Mouse (Mus musculus) left cerebral cortex, postnatal 10 days (tissue): ENCODE data around the gene Abhd17c. TPM values are rescaled to one million over a fixed set of nuclear protein-coding genes. Genes with fewer than 3 reads are reported as not detected.

Experiments used
- DNase-seq, 2 experiments: peaks; one replicate each; pipeline ENCODE4 v3.0.0; 2021 to 2022; ENCODE audit warnings: low spot score in 2 of 2, mixed read lengths in 1 of 2; ENCODE audit errors: extremely low spot score in 1 of 2
- intact Hi-C: fragments of 180-260 bp; cut with DNase I; formaldehyde crosslinking; loops from one replicate; pipeline ENCODE4 v1.15.1; 2025
- total RNA-seq, 2 experiments: library from RNA; stranded (reverse); gene quantifications; 2 replicates each; pipeline ENCODE4 v1.2.3; 2021

Abhd17c gene
- total RNA-seq, 2 experiments from 2014 or later, result 63.6 to 67.8 TPM

- DNase-seq, result no peak
- intact Hi-C loops, result no loop called here
These were observed 60.9 kb downstream of the Abhd17c start for GRCm38 (mm10) chr7:84090793-84091192.

DNA sequence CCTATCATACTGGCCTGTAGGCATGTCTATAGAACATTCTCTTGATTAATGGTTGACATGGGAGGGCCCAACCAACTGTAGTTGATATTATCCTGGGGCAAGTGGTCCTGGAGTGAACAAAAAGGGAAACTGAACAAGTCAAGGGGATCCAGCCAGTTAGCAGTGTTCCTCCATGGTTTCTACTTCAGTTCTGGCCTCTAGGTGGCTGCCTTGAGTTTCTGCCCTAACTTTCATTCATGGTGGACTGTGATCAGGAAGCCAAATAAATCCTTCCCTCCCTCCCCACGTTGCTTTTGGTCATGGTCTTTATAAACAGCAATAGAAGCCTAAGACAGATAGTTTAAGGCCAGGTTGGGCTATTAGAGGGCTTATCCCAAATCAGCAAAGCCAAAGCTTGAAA is 61.9 kb downstream of the Abhd17c start:
- intact Hi-C loops, result loop anchor here (5.0 to 10.0 kb wide), 4 partner anchors 63 to 425 kb away; partner anchors contain the start of gene Abhd17c
- DNase-seq, result no peak

DNA sequence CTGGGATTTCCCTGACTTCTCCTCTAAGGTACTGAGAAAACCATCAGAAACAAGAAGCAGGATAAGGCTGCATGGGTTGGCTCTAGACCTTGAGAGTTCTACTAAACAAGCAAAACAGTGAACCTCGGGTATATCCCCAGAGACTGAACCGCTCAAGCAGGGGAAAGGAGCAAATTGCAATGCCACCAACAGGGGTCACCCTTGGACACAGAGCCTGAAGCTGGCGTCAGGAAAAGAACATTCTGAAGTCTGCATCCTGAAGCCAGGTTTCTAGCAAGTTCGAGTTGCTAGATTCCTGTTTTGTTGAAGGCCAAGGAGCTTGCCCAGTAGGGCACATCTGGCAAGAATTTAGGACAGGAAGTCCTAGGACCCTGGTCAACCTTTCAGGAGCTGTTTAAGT is 62.7 kb downstream of the Abhd17c start:
- intact Hi-C loops, result loop anchor here (5.0 to 10.0 kb wide), 4 partner anchors 63 to 424 kb away; partner anchors contain the start of gene Abhd17c
- DNase-seq, result peak; percentile 70 to 79

DNA sequence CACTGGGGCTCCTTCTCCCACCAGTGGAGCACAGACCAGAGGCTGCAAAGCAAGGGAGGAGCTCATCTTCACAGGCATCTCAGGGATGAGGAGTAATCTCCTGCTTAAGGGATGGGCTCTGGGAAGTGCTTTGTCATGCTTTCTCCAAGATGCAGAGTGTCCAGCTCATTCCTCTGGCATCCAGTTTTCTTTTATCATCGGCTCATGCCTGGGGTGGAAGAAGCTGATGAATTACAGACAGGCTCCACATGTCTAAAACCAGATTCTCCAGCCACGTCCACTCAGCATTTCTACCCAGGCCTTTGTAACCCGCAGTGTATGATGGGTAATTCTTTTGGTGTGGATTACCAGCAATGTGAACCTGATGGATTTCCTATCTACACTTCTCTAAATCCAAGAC is 63.5 kb downstream of the Abhd17c start:
- no peak for DNase-seq
- intact Hi-C loops, result loop anchor here (5.0 to 10.0 kb wide), 4 partner anchors 64 to 423 kb away; partner anchors contain the start of gene Abhd17c

DNA sequence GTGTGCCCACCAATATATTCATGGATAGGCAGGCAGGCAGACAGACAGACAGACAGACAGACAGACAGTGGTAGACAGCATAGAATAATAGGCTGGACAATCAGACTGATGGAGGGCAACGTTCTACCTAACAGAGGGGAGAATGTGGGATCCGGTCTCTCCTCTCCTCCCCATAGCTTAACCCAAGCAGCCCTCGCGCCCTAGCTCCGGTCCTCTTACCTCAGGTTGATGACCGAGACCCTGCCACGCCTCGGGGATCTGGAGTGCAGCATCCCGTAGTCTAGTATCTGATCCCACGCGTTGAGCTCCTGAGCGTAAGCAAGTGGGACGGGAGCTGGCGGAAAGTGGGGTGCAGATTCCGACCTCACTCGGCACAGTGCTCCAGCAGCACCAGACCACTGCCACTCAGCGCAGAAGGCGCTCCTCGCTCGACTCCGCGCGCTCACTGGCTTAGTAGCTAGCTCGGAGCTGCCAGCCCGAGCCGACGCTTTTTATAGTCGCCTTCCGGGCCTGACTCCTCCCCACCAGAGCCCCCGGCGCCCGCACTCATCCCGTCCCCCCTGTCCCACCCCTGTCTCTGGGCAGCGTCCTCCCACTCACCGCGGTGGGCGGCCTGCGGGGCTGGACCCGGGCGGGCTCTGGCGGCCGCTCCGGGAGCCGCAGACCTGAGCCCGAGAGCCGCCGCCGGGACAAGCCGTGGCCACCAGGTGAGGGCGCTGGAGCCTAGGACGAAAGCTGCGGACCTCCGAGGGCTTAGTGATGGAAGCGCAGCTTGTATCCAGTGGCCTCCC is 65.5 kb downstream of the Abhd17c start, which contains the start of gene Cemip:
Cemip (minus strand) TSS at position 464 of the 791 bp plus-strand sequence.
- intact Hi-C loops, result loop anchor here (2.0 to 10.0 kb wide), 5 partner anchors 66 to 421 kb away; partner anchors contain the start of gene Abhd17c
- peak; percentile 81 to 90 for DNase-seq

- DNase-seq, result peak in 1 of 2 experiments; percentile 76
- intact Hi-C loops, result loop anchor here (5.0 to 10.0 kb wide), 4 partner anchors 67 to 420 kb away; partner anchors contain the start of gene Abhd17c
These were observed 66.4 kb downstream of the Abhd17c start for GRCm38 (mm10) chr7:84085049-84085945.

- no peak for DNase-seq
- intact Hi-C loops, result no loop called here
These were observed 74.3 kb downstream of the Abhd17c start for GRCm38 (mm10) chr7:84077257-84078013.

DNA sequence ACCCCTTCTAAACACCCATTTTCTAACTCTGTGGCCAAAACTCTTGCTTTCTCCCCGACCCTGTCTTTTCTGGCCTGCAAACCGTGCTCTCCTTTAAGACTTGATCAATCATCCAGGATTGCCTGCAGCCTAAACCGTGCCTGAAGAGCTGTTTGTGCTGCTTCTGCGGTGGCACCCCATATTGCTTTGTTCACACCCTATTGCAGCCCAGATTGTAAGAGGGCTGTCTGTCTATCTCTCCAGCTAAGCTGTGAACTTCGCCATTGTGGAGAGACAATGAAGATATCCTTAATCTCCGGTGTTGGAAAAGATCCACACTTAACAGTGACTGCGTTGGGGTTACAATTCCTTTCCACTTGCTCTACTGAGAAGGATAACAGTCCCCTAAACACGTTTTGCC is 77.4 kb downstream of the Abhd17c start:
- no peak for DNase-seq
- intact Hi-C loops, result no loop called here

GRCm38 (mm10) chr7:84073856-84074255 is 77.8 kb downstream of the Abhd17c start:
- no peak for DNase-seq
- intact Hi-C loops, result no loop called here

DNA sequence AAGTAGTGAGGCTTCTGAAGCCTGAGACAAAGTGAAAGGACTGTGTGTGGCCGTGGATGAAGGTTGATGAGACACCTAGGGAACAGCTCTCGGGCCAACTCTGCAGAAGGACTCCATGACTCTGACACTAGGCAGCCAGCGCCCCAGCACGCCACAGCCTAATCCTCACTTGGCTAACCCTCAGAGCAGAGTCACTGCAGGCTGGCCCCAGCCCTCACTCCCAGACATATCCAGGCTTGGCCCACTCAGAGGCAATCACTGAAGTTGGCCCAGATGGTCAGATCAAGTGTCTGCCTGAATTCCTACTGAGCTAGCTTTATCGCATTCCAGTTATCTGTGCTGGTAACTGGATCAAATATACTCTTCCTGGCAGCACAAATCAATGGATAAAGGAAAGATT is 82.8 kb downstream of the Abhd17c start:
- no peak for DNase-seq
- intact Hi-C loops, result no loop called here

DNA sequence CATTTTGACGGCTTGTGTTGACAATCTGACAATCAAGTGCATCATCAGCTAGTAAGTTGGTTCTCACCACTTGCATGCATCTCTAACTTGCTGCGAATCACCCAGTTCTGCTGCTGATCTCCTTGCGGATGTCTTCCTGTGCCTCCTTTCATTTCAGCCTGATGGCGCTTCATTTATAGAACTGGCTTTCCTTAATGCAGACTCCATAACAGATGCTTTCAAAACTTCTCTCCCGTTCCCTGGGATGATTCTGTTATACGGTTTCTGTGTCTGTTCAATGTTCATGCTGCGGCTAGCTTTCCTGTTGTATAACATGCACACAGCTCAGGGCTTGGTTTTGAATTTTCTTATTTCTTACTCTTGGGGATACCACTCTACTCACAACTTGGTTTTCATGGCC is 91.9 kb downstream of the Abhd17c start:
- intact Hi-C loops, result no loop called here
- DNase-seq, result peak in 1 of 2 experiments; percentile 11

Other genes with a start within 250 kb of the Abhd17c start
- 10 to 100 TPM; 29.6 to 32.6 TPM for gene Cemip, start 65.4 kb downstream of the Abhd17c start, total RNA-seq